Mouse (Mus musculus): ENCODE measurements around the gene 4930562C15Rik.
A peak's percentile ranks its signal among the peaks of the same experiment; 100 is the strongest.

The 4930562C15Rik gene

DNA sequence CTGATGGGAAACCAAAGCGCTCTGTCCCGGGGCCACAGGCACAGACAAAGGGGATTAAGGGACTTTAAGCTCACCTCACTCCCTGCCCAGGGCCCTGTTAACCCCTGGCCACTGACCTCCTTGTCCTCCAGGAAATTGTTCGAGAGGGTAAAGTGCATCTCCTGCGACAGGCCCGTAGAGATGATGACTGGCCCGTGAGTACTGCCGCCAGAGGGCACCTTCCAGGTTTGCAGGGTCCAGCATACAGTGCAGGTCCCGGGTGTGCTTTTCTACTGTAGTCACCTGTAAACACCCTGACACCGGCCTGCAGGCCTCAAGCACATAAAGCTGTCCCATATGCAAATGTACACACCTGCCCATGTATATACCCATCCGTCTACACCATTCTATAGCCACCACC lies 26.2 kb downstream of the 4930562C15Rik start:
- no peak for DNase-seq (ENCODE audit: low read depth, low spot score)

- DNase-seq (ENCODE audit: low read depth, low spot score): peak; percentile 71
These were observed 27.8 kb downstream of the 4930562C15Rik start for GRCm38 (mm10) chr16:4862863-4863483.

- DNase-seq (ENCODE audit: low read depth, low spot score): no peak
These were observed 28.5 kb downstream of the 4930562C15Rik start for GRCm38 (mm10) chr16:4863742-4864141.

DNA sequence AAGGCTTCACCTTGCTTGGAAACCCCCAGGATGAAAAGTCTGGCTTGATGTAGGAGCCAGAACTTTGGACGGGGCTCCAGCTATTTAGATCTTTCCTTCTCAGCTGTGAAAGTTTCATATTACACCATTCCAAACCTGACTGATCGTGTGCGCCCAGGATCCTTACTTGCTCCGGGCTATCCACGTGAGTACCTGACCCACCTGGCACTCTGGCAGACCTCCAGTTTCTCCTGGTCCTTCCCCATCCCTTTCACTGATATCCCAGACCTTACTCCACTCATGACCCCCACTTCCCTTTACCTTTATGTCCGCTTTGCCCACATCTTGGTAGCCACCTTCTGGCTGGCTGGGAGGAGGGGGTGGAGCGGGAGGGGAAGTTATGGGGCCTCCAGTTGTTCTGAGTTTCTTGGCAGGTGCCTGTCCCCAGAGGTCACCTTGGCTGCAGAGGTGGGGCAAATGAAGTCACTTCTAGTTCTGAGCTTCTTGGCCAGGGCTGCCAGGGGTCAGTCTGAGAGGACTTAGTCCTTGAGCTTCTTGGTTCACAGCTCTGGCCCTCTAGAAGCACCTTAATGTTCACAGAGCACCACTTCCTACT lies 31.0 kb downstream of the 4930562C15Rik start:
- no peak for DNase-seq (ENCODE audit: low read depth, low spot score)

DNA sequence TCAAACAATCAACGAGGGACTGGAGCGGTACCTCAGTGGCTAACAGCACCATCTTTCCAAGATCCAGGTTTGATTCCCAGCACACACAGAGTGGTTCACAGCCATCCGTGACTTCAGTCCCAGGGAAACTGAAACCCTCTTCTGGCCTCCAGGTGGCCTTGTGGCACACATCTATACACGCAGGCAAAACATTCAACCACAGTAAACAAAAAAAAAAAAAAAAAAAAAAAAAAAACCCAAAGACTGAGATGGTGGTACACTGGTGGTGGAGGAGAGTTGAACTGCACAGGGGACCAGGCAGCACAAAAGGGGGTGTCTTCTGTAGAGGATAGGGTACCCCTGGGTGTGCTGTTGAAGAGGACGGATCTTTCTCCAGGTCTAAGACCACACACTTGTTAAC lies 35.3 kb downstream of the 4930562C15Rik start:
- no peak for DNase-seq (ENCODE audit: low read depth, low spot score)

DNA sequence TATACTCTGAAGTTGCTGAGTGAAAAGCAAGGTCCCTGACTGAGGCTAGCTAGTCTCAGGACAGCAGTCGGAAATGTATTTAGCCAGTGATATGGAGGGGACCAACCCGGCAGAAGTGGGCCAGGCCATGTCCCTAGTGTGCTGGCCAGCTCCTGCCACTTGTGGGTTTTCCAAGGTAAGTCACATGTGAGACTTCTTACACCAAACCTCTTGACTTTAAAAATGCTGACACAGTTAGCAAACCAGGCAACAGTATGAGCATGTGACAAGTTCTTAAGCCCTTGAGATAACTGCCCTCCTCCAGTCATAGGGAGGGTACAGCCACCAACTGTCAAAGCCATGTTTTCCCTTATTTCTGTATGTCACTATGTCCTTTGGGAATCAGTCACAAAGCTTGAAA lies 36.7 kb downstream of the 4930562C15Rik start:
- DNase-seq (ENCODE audit: low read depth, low spot score): no peak

DNA sequence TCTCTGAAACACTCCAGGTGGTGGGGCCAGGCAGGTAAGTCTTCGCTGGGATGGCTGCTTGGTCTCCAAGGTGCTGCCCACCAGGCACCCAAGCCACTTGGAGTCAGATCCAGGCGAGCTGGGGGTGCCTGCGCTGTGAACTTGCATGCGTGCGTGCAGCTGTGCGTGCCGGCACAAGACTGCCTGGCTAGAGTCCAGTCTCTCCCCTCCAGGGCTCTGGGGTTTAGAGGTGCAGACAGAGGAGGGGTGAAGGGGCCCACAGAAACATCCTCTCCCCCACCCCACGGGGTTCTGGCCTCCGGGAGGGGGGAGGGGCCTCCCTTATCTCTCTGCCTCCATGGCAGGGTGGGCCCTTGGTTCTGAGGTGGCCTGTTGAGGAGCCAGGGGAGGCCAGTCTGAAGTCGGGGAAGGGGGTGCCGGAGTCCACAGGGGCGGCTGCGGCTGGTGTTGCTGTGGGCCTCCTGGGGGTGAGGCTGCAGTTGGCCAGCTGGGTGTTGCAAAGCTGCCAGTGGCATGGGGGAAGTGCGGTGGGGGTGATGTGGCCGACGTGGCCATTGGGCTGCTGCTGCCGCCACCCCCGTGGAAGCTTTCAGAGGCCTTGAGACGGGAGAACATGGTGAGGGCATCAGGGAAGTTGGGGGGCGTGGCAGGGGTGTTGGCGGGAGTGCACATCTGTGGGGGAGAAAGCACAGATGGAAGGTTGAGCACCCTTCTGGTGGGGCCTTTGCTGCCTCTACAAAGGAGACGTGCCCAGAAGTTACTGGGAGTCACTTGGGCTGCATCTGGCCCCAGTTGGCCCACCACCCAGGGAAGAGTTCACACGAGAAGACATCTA lies 40.2 kb downstream of the 4930562C15Rik start:
- DNase-seq (ENCODE audit: low read depth, low spot score): no peak

DNA sequence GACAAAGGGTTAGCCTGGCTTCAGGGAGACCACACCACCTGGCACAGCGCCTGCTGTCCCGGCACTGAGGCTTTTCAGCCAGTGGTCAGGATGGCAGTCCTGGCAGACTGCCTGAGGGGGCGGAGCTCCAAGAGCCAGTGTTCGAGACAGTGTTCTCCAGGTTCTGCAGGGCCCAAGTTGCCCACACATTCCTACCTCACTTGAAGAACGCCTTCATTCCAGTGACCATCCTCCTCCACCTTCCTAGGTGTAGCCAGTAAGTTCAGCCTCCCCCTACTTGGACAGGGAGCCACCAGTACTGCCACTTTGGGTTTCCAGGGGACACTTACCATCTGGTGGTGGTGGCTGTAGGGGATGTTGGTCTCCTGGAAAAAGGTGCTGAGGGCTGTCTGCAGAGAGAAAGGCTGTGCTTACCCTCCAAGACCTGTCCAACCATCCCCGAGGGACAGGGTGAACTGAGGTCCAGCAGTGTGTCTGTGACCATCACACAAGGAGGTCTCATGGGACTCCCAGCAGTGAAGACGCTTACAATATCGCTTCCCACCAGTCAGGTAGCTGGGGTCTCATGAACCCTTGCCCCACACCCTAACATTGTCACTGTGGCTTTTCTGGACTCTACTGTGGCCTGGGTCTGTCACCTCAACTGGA lies 40.9 kb downstream of the 4930562C15Rik start:
- DNase-seq (ENCODE audit: low read depth, low spot score): no peak

GRCm38 (mm10) chr16:4877195-4877594 lies 42.0 kb downstream of the 4930562C15Rik start:
- DNase-seq (ENCODE audit: low read depth, low spot score): no peak

GRCm38 (mm10) chr16:4877701-4878100 lies 42.5 kb downstream of the 4930562C15Rik start:
- no peak for DNase-seq (ENCODE audit: low read depth, low spot score)

- peak; percentile 58 for DNase-seq (ENCODE audit: low read depth, low spot score)
These were observed 43.1 kb downstream of the 4930562C15Rik start for GRCm38 (mm10) chr16:4878192-4878885.

GRCm38 (mm10) chr16:4879101-4879707 lies 44.0 kb downstream of the 4930562C15Rik start:
- peak; percentile 55 for DNase-seq (ENCODE audit: low read depth, low spot score)

DNA sequence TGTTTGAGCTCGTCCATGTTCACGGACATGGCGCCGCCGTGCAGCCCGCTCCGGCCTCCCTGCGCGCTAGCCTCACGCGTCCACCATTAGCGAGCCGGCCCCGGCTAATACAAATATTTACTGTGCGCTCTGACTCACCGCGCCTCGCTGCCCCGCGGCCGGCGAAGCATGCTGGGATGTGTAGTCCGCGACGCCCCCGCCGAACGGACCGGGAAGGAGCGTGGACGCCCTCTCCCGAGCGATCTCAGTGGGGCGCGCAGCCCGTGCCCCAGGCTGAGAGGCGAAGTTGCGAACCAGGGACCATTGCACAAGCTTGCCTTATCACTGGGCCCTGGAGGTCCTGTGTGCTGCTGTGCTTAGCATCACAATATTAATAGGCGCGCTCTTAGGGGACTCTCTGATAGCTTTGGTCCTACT lies 44.5 kb downstream of the 4930562C15Rik start:
- DNase-seq (ENCODE audit: low read depth, low spot score): peak; percentile 89

DNA sequence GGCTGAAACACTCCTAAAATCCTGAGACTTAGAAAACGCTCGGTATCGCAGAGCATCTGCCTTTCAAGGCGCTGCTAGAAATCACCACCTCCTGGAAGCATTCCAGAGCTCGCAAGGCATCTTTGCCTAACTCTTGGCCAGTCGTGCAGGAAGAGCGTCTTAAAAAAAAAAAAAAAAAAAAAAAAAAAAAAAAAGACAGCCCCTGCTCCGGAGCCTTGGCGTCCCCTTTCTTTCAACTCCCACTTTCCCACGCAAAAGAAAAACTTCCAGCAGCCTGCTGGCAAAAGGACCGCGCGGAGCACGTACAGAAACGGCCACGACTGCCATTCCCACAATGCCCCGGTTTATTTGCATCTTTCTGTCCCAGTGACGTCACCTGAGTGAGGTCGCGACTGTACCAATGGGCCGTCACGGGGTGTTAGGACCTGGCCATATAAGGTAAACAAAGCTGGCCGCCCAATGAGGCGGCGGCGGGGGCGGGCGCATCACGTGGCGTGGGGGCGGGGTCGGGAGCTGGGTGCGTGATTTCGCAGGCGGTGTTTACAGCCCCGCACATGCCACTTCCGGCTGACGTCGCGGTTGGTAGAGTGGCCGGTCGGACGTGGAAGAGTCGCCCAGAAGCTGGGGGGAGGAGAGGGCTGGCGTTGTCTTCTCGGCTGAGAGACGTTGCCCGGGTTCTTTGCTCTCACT lies 45.1 kb downstream of the 4930562C15Rik start, which contains the start of gene Ubald1:
TSS of gene Ubald1 (minus strand) at position 180 of the 690 bp plus-strand sequence.
- DNase-seq (ENCODE audit: low read depth, low spot score): peak; percentile 99

GRCm38 (mm10) chr16:4881400-4882351 lies 46.5 kb downstream of the 4930562C15Rik start:
- DNase-seq (ENCODE audit: low read depth, low spot score): peak; percentile 50

GRCm38 (mm10) chr16:4884930-4885329 lies 49.7 kb downstream of the 4930562C15Rik start:
- no peak for DNase-seq (ENCODE audit: low read depth, low spot score)

DNA sequence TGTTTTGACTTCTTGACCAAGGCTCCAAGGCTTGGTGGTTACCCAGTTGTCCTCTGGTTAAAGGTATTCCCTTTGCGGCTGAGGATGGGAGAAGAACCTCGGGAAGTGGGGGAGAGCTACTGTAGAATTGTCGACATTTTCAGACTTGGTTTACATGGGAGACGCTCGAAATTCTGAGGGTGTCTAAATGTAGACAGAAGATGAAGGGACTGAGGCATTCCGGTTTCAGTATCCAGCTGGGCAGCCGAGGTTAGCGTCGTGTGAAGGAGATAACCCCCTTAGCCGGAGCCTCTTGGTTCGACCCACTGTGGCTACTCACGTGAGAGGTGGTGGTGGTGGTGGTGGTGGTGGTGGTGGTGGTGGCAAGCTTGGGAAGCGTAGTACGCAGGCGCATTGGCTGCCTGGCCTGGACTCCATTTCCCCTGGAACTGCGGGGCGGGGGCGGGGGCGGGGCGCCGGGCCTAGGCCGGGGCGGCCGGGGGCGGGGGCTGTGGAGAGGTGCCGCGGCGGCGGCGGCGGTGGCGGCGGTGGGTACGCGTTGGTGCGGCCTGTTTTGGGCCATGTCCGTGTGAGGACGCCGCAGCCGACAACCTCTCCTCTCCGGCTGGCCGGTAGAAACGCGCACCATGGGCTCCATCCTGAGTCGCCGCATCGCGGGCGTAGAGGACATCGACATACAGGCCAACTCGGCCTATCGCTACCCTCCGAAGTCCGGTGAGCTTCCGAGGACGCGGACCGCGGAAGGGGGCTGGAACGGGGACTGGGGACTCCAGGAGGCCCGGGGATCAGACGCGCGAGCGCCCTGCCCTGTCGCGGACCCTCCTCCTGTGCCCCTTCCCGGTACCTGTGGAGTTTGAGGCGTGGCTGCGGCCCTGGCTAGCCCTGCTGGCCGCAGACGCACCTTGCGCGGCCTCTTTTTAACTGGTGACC lies 50.8 kb downstream of the 4930562C15Rik start, which contains the start of gene Mgrn1:
TSS of gene Mgrn1 (plus strand) at position 490 of the 930 bp plus-strand sequence.
- peak; percentile 99 for DNase-seq (ENCODE audit: low read depth, low spot score)

- DNase-seq (ENCODE audit: low read depth, low spot score): no peak
These were observed 51.4 kb downstream of the 4930562C15Rik start for GRCm38 (mm10) chr16:4886690-4887020.

All from ZHBTc4 (cell line).